Mouse (Mus musculus) MEL (cell line): ENCODE measurements at regions not wholly inside any gene's neighbourhood (a gene's known extent, or its start where the extent isn't known, plus 50 kb on each side); places are given as distances from the start of the nearest gene placed in this dataset.

Experiments used
- DNase-seq: peaks from one replicate; pipeline ENCODE4 v3.0.0; 2011; ENCODE audit warnings: low read depth, low spot score
- H3K27ac ChIP-seq: 2 replicates; pipeline ENCODE4 v1.5.1; 2012; ENCODE audit warnings: low read depth, mild to moderate bottlenecking, control low read depth, low read length, moderate library complexity; ENCODE audit not compliant: control insufficient read depth
- H3K27me3 ChIP-seq, 2 experiments: fragments of 150-350 bp in 1 of 2; sonication (generic) in 1 of 2; 2 replicates each; pipeline ENCODE4 v1.6.1; 2012; ENCODE audit warnings: low read length in 2 of 2, mild to moderate bottlenecking in 2 of 2, improper control_type of control experiment in 1 of 2, moderate library complexity in 1 of 2; ENCODE audit not compliant: insufficient read depth in 2 of 2, control insufficient read depth in 1 of 2
- H3K36me3 ChIP-seq, 2 experiments: 2 replicates each; pipeline ENCODE4 v1.6.1; 2012 to 2014; ENCODE audit warnings: low read length in 2 of 2, improper control_type of control experiment in 1 of 2, inconsistent platforms in 1 of 2, mild to moderate bottlenecking in 1 of 2; ENCODE audit not compliant: insufficient read depth in 2 of 2, control insufficient read depth in 1 of 2
- H3K4me1 ChIP-seq, 2 experiments: fragments of 150-350 bp in 1 of 2; sonication (generic) in 1 of 2; 2 replicates each; pipeline ENCODE4 v1.6.1; 2012; ENCODE audit warnings: low read length in 2 of 2, improper control_type of control experiment in 1 of 2, mild to moderate bottlenecking in 1 of 2; ENCODE audit not compliant: insufficient read depth in 2 of 2, control insufficient read depth in 1 of 2
- H3K4me3 ChIP-seq, 2 experiments: fragments of 150-350 bp in 1 of 2; sonication (generic) in 1 of 2; 2 replicates each; pipeline ENCODE4 v1.5.1; 2012; ENCODE audit warnings: low read depth in 2 of 2, low read length in 2 of 2, mild to moderate bottlenecking in 2 of 2, moderate library complexity in 2 of 2, control low read depth in 1 of 2, improper control_type of control experiment in 1 of 2; ENCODE audit not compliant: control insufficient read depth in 1 of 2, insufficient read depth in 1 of 2
- H3K79me2 ChIP-seq: 2 replicates; pipeline ENCODE4 v1.6.1; 2012; ENCODE audit warnings: mild to moderate bottlenecking, low read length, moderate library complexity; ENCODE audit not compliant: control insufficient read depth, poor library complexity, insufficient read depth
- H3K9ac ChIP-seq: 2 replicates; pipeline ENCODE4 v1.6.1; 2012; ENCODE audit warnings: low read depth, mild to moderate bottlenecking, control low read depth, low read length, moderate library complexity; ENCODE audit not compliant: control insufficient read depth, poor library complexity, severe bottlenecking
- H3K9me3 ChIP-seq: fragments of 150-350 bp; sonication (generic); replicated peaks from 2 replicates; pipeline ENCODE4 v1.6.1; 2012; ENCODE audit warnings: mild to moderate bottlenecking, low read length, improper control_type of control experiment, moderate library complexity; ENCODE audit not compliant: insufficient read depth
- CHD1 ChIP-seq: IDR thresholded peaks from 2 replicates; pipeline ENCODE4 v1.6.1; 2012; ENCODE audit warnings: low read depth, mild to moderate bottlenecking, inconsistent platforms, low read length, improper control_type of control experiment
- CTCF ChIP-seq, 3 experiments: IDR thresholded peaks in 2 of 3; conservative IDR thresholded peaks in 1 of 3; 2 replicates each; pipeline ENCODE4 v1.5.1; 2011 to 2012; ENCODE audit warnings: low read length in 3 of 3, low read depth in 2 of 3, mild to moderate bottlenecking in 2 of 3, improper control_type of control experiment in 1 of 3, inconsistent platforms in 1 of 3, mixed read lengths in 1 of 3, moderate library complexity in 1 of 3; ENCODE audit not compliant: control insufficient read depth in 1 of 3, insufficient read depth in 1 of 3, poor library complexity in 1 of 3, severe bottlenecking in 1 of 3
- E2F4 ChIP-seq: IDR thresholded peaks from 2 replicates; pipeline ENCODE4 v1.6.1; 2011; ENCODE audit warnings: low read depth, low read length, improper control_type of control experiment, borderline replicate concordance
- EP300 ChIP-seq, 2 experiments: IDR thresholded peaks; 2 replicates each; pipeline ENCODE4 v1.6.1; 2011; ENCODE audit warnings: improper control_type of control experiment in 2 of 2, low read length in 2 of 2, low read depth in 1 of 2, mild to moderate bottlenecking in 1 of 2
- ETS1 ChIP-seq: IDR thresholded peaks from 2 replicates; pipeline ENCODE4 v1.6.1; 2012; ENCODE audit warnings: low read depth, mild to moderate bottlenecking, inconsistent platforms, low read length, improper control_type of control experiment, moderate library complexity
- GABPA ChIP-seq: IDR thresholded peaks from 2 replicates; pipeline ENCODE4 v1.6.1; 2012; ENCODE audit warnings: low read depth, mild to moderate bottlenecking, inconsistent platforms, low read length, improper control_type of control experiment, moderate library complexity
- HCFC1 ChIP-seq: IDR thresholded peaks from 2 replicates; pipeline ENCODE4 v1.6.1; 2012; ENCODE audit warnings: low read depth, mild to moderate bottlenecking, inconsistent platforms, low read length, improper control_type of control experiment, moderate library complexity
- JUND ChIP-seq: IDR thresholded peaks from 2 replicates; pipeline ENCODE4 v1.6.1; 2011; ENCODE audit warnings: low read depth, mild to moderate bottlenecking, improper control_type of control experiment, low read length
- MAX ChIP-seq: IDR thresholded peaks from 2 replicates; pipeline ENCODE4 v1.6.1; 2011; ENCODE audit warnings: low read length, improper control_type of control experiment
- MAZ ChIP-seq: IDR thresholded peaks from 2 replicates; pipeline ENCODE4 v1.6.1; 2012; ENCODE audit warnings: low read depth, mild to moderate bottlenecking, inconsistent platforms, low read length, improper control_type of control experiment
- MEF2A ChIP-seq: IDR thresholded peaks from 2 replicates; pipeline ENCODE4 v1.6.1; 2014; ENCODE audit warnings: low read depth, mild to moderate bottlenecking, inconsistent platforms, low read length, improper control_type of control experiment; ENCODE audit not compliant: poor library complexity, insufficient replicate concordance, severe bottlenecking; ENCODE audit errors: extremely low read depth
- MXI1 ChIP-seq: IDR thresholded peaks from 2 replicates; pipeline ENCODE4 v1.6.1; 2011; ENCODE audit warnings: mild to moderate bottlenecking, low read depth, low read length, improper control_type of control experiment
- NRF1 ChIP-seq: IDR thresholded peaks from 2 replicates; pipeline ENCODE4 v1.6.1; 2014; ENCODE audit warnings: low read depth, mild to moderate bottlenecking, inconsistent platforms, low read length, improper control_type of control experiment, moderate library complexity; ENCODE audit not compliant: poor library complexity, insufficient read depth, severe bottlenecking
- POLR2A ChIP-seq, 2 experiments: IDR thresholded peaks; 2 replicates each; pipeline ENCODE4 v1.6.1; 2011 to 2012; ENCODE audit warnings: low read length in 2 of 2, mild to moderate bottlenecking in 2 of 2, control low read depth in 1 of 2, improper control_type of control experiment in 1 of 2, low read depth in 1 of 2, moderate library complexity in 1 of 2; ENCODE audit not compliant: control insufficient read depth in 1 of 2, insufficient read depth in 1 of 2, poor library complexity in 1 of 2
- POLR2AphosphoS2 ChIP-seq: IDR thresholded peaks from 2 replicates; pipeline ENCODE4 v1.6.1; 2011; ENCODE audit warnings: low read length, improper control_type of control experiment
- POLR2AphosphoS5 ChIP-seq: IDR thresholded peaks from 2 replicates; pipeline ENCODE4 v1.6.1; 2012; ENCODE audit warnings: low read depth, borderline replicate concordance, mild to moderate bottlenecking, inconsistent platforms, low read length, moderate library complexity, mixed read lengths
- RAD21 ChIP-seq: IDR thresholded peaks from 2 replicates; pipeline ENCODE4 v1.6.1; 2011; ENCODE audit warnings: mild to moderate bottlenecking, low read depth, low read length, improper control_type of control experiment
- RCOR1 ChIP-seq: IDR thresholded peaks from 2 replicates; pipeline ENCODE4 v1.6.1; 2012; ENCODE audit warnings: low read depth, mild to moderate bottlenecking, inconsistent platforms, low read length, improper control_type of control experiment
- SIN3A ChIP-seq: IDR thresholded peaks from 2 replicates; pipeline ENCODE4 v1.6.1; 2012; ENCODE audit warnings: low read length, improper control_type of control experiment, inconsistent platforms
- TAL1 ChIP-seq: IDR thresholded peaks from 2 replicates; pipeline ENCODE4 v1.6.1; 2012; ENCODE audit warnings: mild to moderate bottlenecking, inconsistent platforms, low read length, moderate library complexity, mixed read lengths
- TBP ChIP-seq: IDR thresholded peaks from 2 replicates; pipeline ENCODE4 v1.8.0; 2011; ENCODE audit warnings: low read depth, low read length, improper control_type of control experiment
- TCF12 ChIP-seq: IDR thresholded peaks from 2 replicates; pipeline ENCODE4 v1.6.1; 2014; ENCODE audit warnings: low read depth, mild to moderate bottlenecking, inconsistent platforms, low read length, improper control_type of control experiment, moderate library complexity
- UBTF ChIP-seq: IDR thresholded peaks from 2 replicates; pipeline ENCODE4 v1.6.1; 2012; ENCODE audit warnings: low read depth, mild to moderate bottlenecking, inconsistent platforms, low read length, improper control_type of control experiment, moderate library complexity, borderline replicate concordance; ENCODE audit not compliant: insufficient read depth
- USF2 ChIP-seq, 2 experiments: IDR thresholded peaks; 2 replicates each; pipeline ENCODE4 v1.6.1; 2011 to 2012; ENCODE audit warnings: improper control_type of control experiment in 2 of 2, low read length in 2 of 2, borderline replicate concordance in 1 of 2, inconsistent platforms in 1 of 2, low read depth in 1 of 2, mild to moderate bottlenecking in 1 of 2; ENCODE audit not compliant: insufficient read depth in 1 of 2
- ZKSCAN1 ChIP-seq: IDR thresholded peaks from 2 replicates; pipeline ENCODE4 v1.6.1; 2012; ENCODE audit warnings: low read depth, mild to moderate bottlenecking, inconsistent platforms, low read length, improper control_type of control experiment, moderate library complexity
- ZMIZ1 ChIP-seq: IDR thresholded peaks from 2 replicates; pipeline ENCODE4 v1.6.1; 2012; ENCODE audit warnings: low read depth, mild to moderate bottlenecking, inconsistent platforms, low read length, improper control_type of control experiment, moderate library complexity

- TF ChIP-seq USF2 (IDR thresholded peaks at IDR 0.05; ENCODE audit: borderline replicate concordance in 1 of 2, insufficient read depth in 1 of 2, low read depth in 1 of 2, low read length in 2 of 2) (no peak), MAZ (no peak), HCFC1 (no peak), POLR2A (IDR thresholded peaks at IDR 0.05; ENCODE audit: control insufficient read depth in 1 of 2, insufficient read depth in 1 of 2, low read depth in 1 of 2, low read length in 2 of 2, poor library complexity in 1 of 2) (no peak), POLR2AphosphoS2 (no peak), E2F4 (no peak), GABPA (no peak), MAX (no peak), EP300 (IDR thresholded peaks at IDR 0.05; ENCODE audit: low read depth in 1 of 2, low read length in 2 of 2) (no peak), TCF12 (no peak), SIN3A (no peak), JUND (no peak), POLR2AphosphoS5 (no peak), MXI1 (no peak), RCOR1 (no peak), CHD1 (no peak), NRF1 (no peak), ETS1 (no peak)
- no peaks in the 10 kb centered on the region for H3K79me2 ChIP-seq
- H3K36me3 ChIP-seq, result no peaks in the 10 kb centered on the region
- no peak for DNase-seq
- no peak overlapping the region for H3K27ac ChIP-seq
- H3K4me1 ChIP-seq, result peaks cover 0 to 3% of the 10 kb centered on the region in 2 experiments; a peak in 1 of 4 replicates
- no peaks in the 10 kb centered on the region for H3K9me3 ChIP-seq
- H3K9ac ChIP-seq, result no peak overlapping the region
- H3K4me3 ChIP-seq, result no peak overlapping the region
- no peaks in the 10 kb centered on the region for H3K27me3 ChIP-seq
Observed at GRCm38 (mm10) chr10:66951231-66951822, 144.6 kb upstream of the Jmjd1c start.

GRCm38 (mm10) chr10:66951935-66952334 lies 144.0 kb upstream of the Jmjd1c start:
- no peak overlapping the region for H3K27ac ChIP-seq
- H3K9me3 ChIP-seq, result no peaks in the 10 kb centered on the region
- no peak overlapping the region for H3K9ac ChIP-seq
- DNase-seq, result no peak
- H3K36me3 ChIP-seq, result no peaks in the 10 kb centered on the region
- no peak for TF ChIP-seq TAL1
- no peak for TF ChIP-seq HCFC1
- TF ChIP-seq RAD21, result no peak
- no peak for TF ChIP-seq E2F4
- TF ChIP-seq CTCF (IDR thresholded peaks at IDR 0.05 in 2 of 3, conservative IDR thresholded peaks at IDR 0.05 in 1 of 3; ENCODE audit: control insufficient read depth in 1 of 3, insufficient read depth in 1 of 3, low read depth in 2 of 3, low read length in 3 of 3, poor library complexity in 1 of 3, severe bottlenecking in 1 of 3), result no peak
- TF ChIP-seq JUND, result no peak
- no peak for TF ChIP-seq TBP
- no peak for TF ChIP-seq POLR2A (IDR thresholded peaks at IDR 0.05; ENCODE audit: control insufficient read depth in 1 of 2, insufficient read depth in 1 of 2, low read depth in 1 of 2, low read length in 2 of 2, poor library complexity in 1 of 2)
- TF ChIP-seq MEF2A, result no peak
- no peak for TF ChIP-seq GABPA
- no peak for TF ChIP-seq ZKSCAN1
- no peak for TF ChIP-seq CHD1
- no peak for TF ChIP-seq UBTF
- no peak for TF ChIP-seq ZMIZ1
- TF ChIP-seq POLR2AphosphoS5, result no peak
- TF ChIP-seq NRF1, result no peak
- TF ChIP-seq EP300 (IDR thresholded peaks at IDR 0.05; ENCODE audit: low read depth in 1 of 2, low read length in 2 of 2), result no peak
- no peak for TF ChIP-seq USF2 (IDR thresholded peaks at IDR 0.05; ENCODE audit: borderline replicate concordance in 1 of 2, insufficient read depth in 1 of 2, low read depth in 1 of 2, low read length in 2 of 2)
- no peak for TF ChIP-seq ETS1
- no peak overlapping the region for H3K4me3 ChIP-seq
- peaks cover 0 to 3% of the 10 kb centered on the region in 2 experiments; a peak in 1 of 4 replicates for H3K4me1 ChIP-seq
- no peaks in the 10 kb centered on the region for H3K27me3 ChIP-seq
- H3K79me2 ChIP-seq, result no peaks in the 10 kb centered on the region
